Mouse (Mus musculus) B cell, adult 2 months (primary cell): Measurements from ENCODE around the gene Kcnip1.

ENCODE experiments used
- DNase-seq, 2 experiments: peaks; one replicate each; pipeline ENCODE4 v3.0.0; 2022

Kcnip1 gene

GRCm38 (mm10) chr11:33980146-33980545, 12.8 kb downstream of the Kcnip1 start:
- no peak for DNase-seq

- no peak for DNase-seq
Measured at GRCm38 (mm10) chr11:33975121-33975520, 17.8 kb downstream of the Kcnip1 start.

GRCm38 (mm10) chr11:33974341-33975040, 18.5 kb downstream of the Kcnip1 start:
- no peak for DNase-seq

GRCm38 (mm10) chr11:33972114-33972513, 20.8 kb downstream of the Kcnip1 start:
- no peak for DNase-seq

GRCm38 (mm10) chr11:33969199-33969598, 23.8 kb downstream of the Kcnip1 start:
- DNase-seq, result no peak

GRCm38 (mm10) chr11:33967708-33968107, 25.2 kb downstream of the Kcnip1 start:
- DNase-seq, result no peak

- DNase-seq, result peak; percentile 8 to 9
Measured at GRCm38 (mm10) chr11:33965380-33965779, 27.6 kb downstream of the Kcnip1 start.

- no peak for DNase-seq
Measured at GRCm38 (mm10) chr11:33962688-33963407, 30.1 kb downstream of the Kcnip1 start, which contains the start of gene Kcnmb1. Gene Kcnmb1 (plus strand): TSS chr11:33963013.

- DNase-seq, result no peak
Measured at GRCm38 (mm10) chr11:33962178-33962577, 30.8 kb downstream of the Kcnip1 start.

- DNase-seq, result peak; percentile 47 to 52
Measured at GRCm38 (mm10) chr11:33958713-33959112, 34.2 kb downstream of the Kcnip1 start.

GRCm38 (mm10) chr11:33957595-33957994, 35.4 kb downstream of the Kcnip1 start:
- no peak for DNase-seq

- DNase-seq, result no peak
Measured at GRCm38 (mm10) chr11:33956623-33957022, 36.3 kb downstream of the Kcnip1 start.

- no peak for DNase-seq
Measured at GRCm38 (mm10) chr11:33955982-33956381, 37.0 kb downstream of the Kcnip1 start.

- no peak for DNase-seq
Measured at GRCm38 (mm10) chr11:33951684-33952625, 41.0 kb downstream of the Kcnip1 start.

- no peak for DNase-seq
Measured at GRCm38 (mm10) chr11:33951155-33951554, 41.8 kb downstream of the Kcnip1 start.

- DNase-seq, result no peak
Measured at GRCm38 (mm10) chr11:33946501-33946900, 46.5 kb downstream of the Kcnip1 start.

- DNase-seq, result no peak
Measured at GRCm38 (mm10) chr11:33944786-33945328, 48.1 kb downstream of the Kcnip1 start.

- peak; percentile 40 for DNase-seq
Measured at GRCm38 (mm10) chr11:33944067-33944785, 48.7 kb downstream of the Kcnip1 start.

GRCm38 (mm10) chr11:33943565-33943964, 49.4 kb downstream of the Kcnip1 start:
- DNase-seq, result no peak

- no peak for DNase-seq
Measured at GRCm38 (mm10) chr11:33939456-33940113, 53.4 kb downstream of the Kcnip1 start.

GRCm38 (mm10) chr11:33938561-33939274, 54.2 kb downstream of the Kcnip1 start:
- no peak for DNase-seq
